In the genomic region with DNA sequence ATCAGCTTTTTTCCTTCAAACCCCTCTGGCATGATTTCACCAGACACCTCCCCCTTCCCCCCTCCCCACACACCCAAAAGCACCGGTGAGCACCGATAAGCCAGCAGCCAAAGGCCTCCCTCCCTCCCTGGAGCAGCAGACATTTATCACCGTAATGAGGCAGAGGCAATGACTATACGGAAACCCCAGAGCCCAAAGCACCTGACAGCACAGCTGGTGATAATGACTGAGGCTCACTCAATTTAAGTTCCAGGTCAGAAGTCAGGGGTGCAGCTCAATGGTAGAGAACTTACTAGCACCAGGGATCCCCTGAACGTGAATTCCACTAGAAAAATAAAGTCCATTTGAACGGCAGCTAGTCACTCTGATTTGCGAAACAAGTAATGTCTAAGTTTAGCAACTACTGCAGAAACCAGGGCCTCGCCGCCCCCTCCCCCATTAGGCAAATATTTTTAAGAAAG, we compare ENCODE assay signal across 8 mouse cellular contexts. TPM values are rescaled to one million over a fixed set of nuclear protein-coding genes. Genes with fewer than 3 reads are reported as not detected.
DNase-seq lines count a peak whose midpoint lies in the region; ATAC-seq and TF ChIP-seq lines count a peak whose summit lies in the region.

No protein-coding gene starts in this region.

- H3K4me3 ChIP-seq in ES-E14 (ENCODE audit: insufficient read depth in 1 of 2, low read depth in 1 of 2, low read length in 2 of 2, poor library complexity in 1 of 2, severe bottlenecking in 1 of 2) = peak overlapping the region; percentile 95
- H3K4me3 ChIP-seq in embryonic facial prominence, embryonic 14.5 days (ENCODE audit: low read depth, low read length) = peak overlapping the region; percentile 80
- H3K4me3 ChIP-seq in hindbrain, embryonic 15.5 days = peak overlapping the region; percentile 71
- peak overlapping the region; percentile 85 for H3K4me3 ChIP-seq in stomach, postnatal 0 days (ENCODE audit: low read depth, low read length)

- no peaks in the 10 kb centered on the region for H3K9me3 ChIP-seq in ES-E14 (ENCODE audit: control insufficient read depth, insufficient read depth, low read depth, low read length)
- H3K9me3 ChIP-seq in embryonic facial prominence, embryonic 14.5 days (ENCODE audit: control insufficient read depth, low read length) = no peaks in the 10 kb centered on the region
- H3K9me3 ChIP-seq in hindbrain, embryonic 15.5 days = no peaks in the 10 kb centered on the region
- no peaks in the 10 kb centered on the region for H3K9me3 ChIP-seq in stomach, postnatal 0 days (ENCODE audit: control insufficient read depth, low read length)

- H3K27me3 ChIP-seq in embryonic facial prominence, embryonic 14.5 days (replicated peaks; ENCODE audit: control insufficient read depth, insufficient read depth, low read length) = no peaks in the 10 kb centered on the region
- 0 out of 2 replicates have a peak, but pooled peaks cover 4% of the 10 kb centered on the region for H3K27me3 ChIP-seq in hindbrain, embryonic 15.5 days
- no peaks in the 10 kb centered on the region for H3K27me3 ChIP-seq in stomach, postnatal 0 days (ENCODE audit: control insufficient read depth, insufficient read depth, low read length)

- TF ChIP-seq CTCF in stomach, postnatal 0 days (IDR thresholded peaks at IDR 0.05; ENCODE audit: low read depth) = no peak

- no peak for ATAC-seq in embryonic facial prominence, embryonic 14.5 days (ENCODE audit: low read depth)
- ATAC-seq in hindbrain, embryonic 15.5 days (ENCODE audit: low FRiP score, low read depth) = no peak
- no peak for ATAC-seq in stomach, postnatal 0 days (ENCODE audit: low FRiP score, low TSS enrichment)

- peak overlapping the region; percentile 30; the same call in 1 of the 2 replicates for H3K9ac ChIP-seq in ES-E14 (ENCODE audit: insufficient read depth, low read depth, low read length, poor library complexity, severe bottlenecking)
- H3K9ac ChIP-seq in embryonic facial prominence, embryonic 14.5 days (ENCODE audit: low read depth, low read length) = peak overlapping the region; percentile 95; the same call in 1 of the 2 replicates
- H3K9ac ChIP-seq in hindbrain, embryonic 15.5 days = peak overlapping the region; percentile 17; the same call in 1 of the 2 replicates
- peak overlapping the region; percentile 93 for H3K9ac ChIP-seq in stomach, postnatal 0 days (ENCODE audit: low read length)

- no peak for TF ChIP-seq EP300 in stomach, postnatal 0 days (optimal IDR thresholded peaks at IDR 0.05)

- WGBS in embryonic facial prominence, embryonic 14.5 days = 16% methylated on average over 9 of the region's 9 CpGs
- WGBS in hindbrain, embryonic 15.5 days = 17% methylated on average over 9 of the region's 9 CpGs
- WGBS in stomach, postnatal 0 days = 14% methylated on average over 9 of the region's 9 CpGs

- H3K4me2 ChIP-seq in embryonic facial prominence, embryonic 14.5 days (ENCODE audit: low read depth, low read length) = peak overlapping the region; percentile 79
- H3K4me2 ChIP-seq in hindbrain, embryonic 15.5 days = peak overlapping the region; percentile 79
- peak overlapping the region; percentile 82 for H3K4me2 ChIP-seq in stomach, postnatal 0 days (replicated peaks; ENCODE audit: low read depth)

- peaks cover 4 to 17% of the 10 kb centered on the region in 2 experiments; a peak in 3 of 4 replicates for H3K4me1 ChIP-seq in ES-E14 (ENCODE audit: control insufficient read depth in 2 of 2, insufficient read depth in 2 of 2, low read length in 2 of 2, poor library complexity in 1 of 2)
- peaks cover 21% of the 10 kb centered on the region for H3K4me1 ChIP-seq in embryonic facial prominence, embryonic 14.5 days (ENCODE audit: control insufficient read depth, insufficient read depth, low read length)
- peaks cover 29% of the 10 kb centered on the region for H3K4me1 ChIP-seq in hindbrain, embryonic 15.5 days (replicated peaks)
- peaks cover 11% of the 10 kb centered on the region; the same call in 1 of the 2 replicates for H3K4me1 ChIP-seq in stomach, postnatal 0 days (replicated peaks; ENCODE audit: control insufficient read depth, insufficient read depth)

- no peak overlapping the region for H3K27ac ChIP-seq in ES-E14 (ENCODE audit: insufficient read depth, low read depth, low read length, poor library complexity, severe bottlenecking)
- H3K27ac ChIP-seq in embryonic facial prominence, embryonic 14.5 days (replicated peaks; ENCODE audit: low read depth, low read length) = no peak overlapping the region
- H3K27ac ChIP-seq in hindbrain, embryonic 15.5 days (replicated peaks) = no peak overlapping the region
- H3K27ac ChIP-seq in stomach, postnatal 0 days (replicated peaks) = 0 out of 2 replicates have a peak overlapping the region, but pooled peaks have one; percentile 18

- in situ Hi-C loops in ES-E14 (cut with MboI; ENCODE audit: low sequenced_read_pairs in 2 of 2, unreplicated experiment in 2 of 2) = no loop called here

- peak; percentile 61 for DNase-seq in CD4-positive helper T cell, adult 2 months (ENCODE audit: low read depth, low spot score)
- DNase-seq in ES-E14 (ENCODE audit: low read depth, low spot score) = no peak
- DNase-seq in embryonic facial prominence, embryonic 14.5 days (ENCODE audit: low spot score) = peak; percentile 26
- peak; percentile 75 for DNase-seq in mesoderm, embryonic 11.5 days (ENCODE audit: low read depth, low spot score)
- peak; percentile 31 for DNase-seq in stomach, postnatal 0 days (ENCODE audit: low spot score)
- no peak for DNase-seq in gastrocnemius, postnatal 10 days
- no peak for DNase-seq in layer of hippocampus, adult 11-12 months (ENCODE audit: low spot score)

- peaks cover 33% of the 10 kb centered on the region for H3K36me3 ChIP-seq in ES-E14 (ENCODE audit: control insufficient read depth, insufficient read depth, low read length, poor library complexity, severe bottlenecking)
- peaks cover 31% of the 10 kb centered on the region for H3K36me3 ChIP-seq in embryonic facial prominence, embryonic 14.5 days (ENCODE audit: control insufficient read depth, insufficient read depth, low read length)
- H3K36me3 ChIP-seq in hindbrain, embryonic 15.5 days = peaks cover 26% of the 10 kb centered on the region
- H3K36me3 ChIP-seq in stomach, postnatal 0 days (ENCODE audit: control insufficient read depth, insufficient read depth, low read length) = peaks cover 7% of the 10 kb centered on the region

TF ChIP-seq in ES-E14, 5 proteins besides CTCF, POLR2A, EP300 and RAD21:
- TF ChIP-seq HCFC1 (IDR thresholded peaks at IDR 0.05; ENCODE audit: borderline replicate concordance, insufficient read depth, low read length) (no peak), ZNF384 (IDR thresholded peaks at IDR 0.05; ENCODE audit: low read depth, low read length) (no peak), MAFK (IDR thresholded peaks at IDR 0.05; ENCODE audit: insufficient read depth, low read depth, low read length) (no peak)

RNA-seq across cellular contexts. Expression of a gene that starts 1.3 kb away (rescaled TPM):
- 126 and 154 TPM in 2 replicates for total RNA-seq in ES-E14 (2012; rRNA removed)
- polyA plus RNA-seq in embryonic facial prominence, embryonic 14.5 days (2014; fragmentation: Nextera tagmentation; extraction: Ambion mirVana) = 149 and 152 TPM in 2 replicates
- polyA plus RNA-seq in hindbrain, embryonic 15.5 days (2015; fragmentation: Nextera tagmentation; extraction: Ambion mirVana) = 87.1 and 87.8 TPM in 2 replicates
- 214 and 223 TPM in 2 replicates for polyA plus RNA-seq in stomach, postnatal 0 days (2015; fragmentation: Nextera tagmentation; extraction: Ambion mirVana)
- total RNA-seq in gastrocnemius, postnatal 10 days (2021) = 10 to 100 TPM; 31.9 to 41.5 TPM

Comparison
In these comparisons a context has a peak if more than half of its experiments do, and no peak if none do; other contexts are left out.
1. DNase-seq: peak in CD4-positive helper T cell, adult 2 months (single experiment), embryonic facial prominence, embryonic 14.5 days (single experiment), mesoderm, embryonic 11.5 days (single experiment) and stomach, postnatal 0 days (single experiment); none in ES-E14 (single experiment), gastrocnemius, postnatal 10 days (single experiment) and layer of hippocampus, adult 11-12 months (single experiment).
2. H3K9ac ChIP-seq: peak in every context shown above with its lines; median percentile 95 in embryonic facial prominence, embryonic 14.5 days; 93 in stomach, postnatal 0 days; 30 in ES-E14; 17 in hindbrain, embryonic 15.5 days.
3. Peak in every context shown above with its lines, with median percentiles within 50 percentile points of each other: H3K4me3 ChIP-seq and H3K4me2 ChIP-seq.